Mouse (Mus musculus): ENCODE measurements around the gene Nudt1.

DNA sequence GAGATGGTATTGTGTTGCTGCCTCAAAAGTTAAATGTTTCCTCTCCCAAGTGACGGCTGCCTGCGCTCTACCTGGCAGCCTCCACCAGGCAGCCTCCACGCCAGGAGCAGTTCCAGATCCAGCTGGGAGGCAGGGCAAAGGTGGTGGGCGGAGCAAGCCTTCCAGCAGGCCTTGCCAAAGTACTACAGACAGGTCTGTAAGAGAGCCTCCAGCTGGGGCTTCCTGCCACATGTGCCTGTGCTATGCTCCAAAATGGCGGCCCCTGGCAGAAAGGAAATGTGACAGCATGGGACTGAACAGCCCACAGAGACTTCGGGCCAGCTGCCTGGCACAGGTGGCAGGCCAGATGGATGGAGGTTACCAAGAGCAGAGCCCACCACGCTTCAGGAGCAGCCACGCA is 39.1 kb upstream of the Nudt1 start:
- TF ChIP-seq POLR2A (IDR thresholded peaks at IDR 0.05; ENCODE audit: borderline replicate concordance, insufficient read depth, low read length) (no peak), CTCF (IDR thresholded peaks at IDR 0.05; ENCODE audit: borderline replicate concordance, insufficient read depth, low read depth, low read length) (no peak)

Measured in cerebellum, adult 2 months (tissue).